Mouse (Mus musculus) embryonic facial prominence, embryonic 13.5 days (tissue): ENCODE results near the gene Tmem125. TPM values are rescaled to one million over a fixed set of nuclear protein-coding genes. Genes with fewer than 3 reads are reported as not detected.
"Not testable (repeated sequence)": the region's sequence is repeated elsewhere in the genome, so short reads cannot be mapped to it uniquely, and the experiment has no call there.

Source experiments
- ATAC-seq: fragments of 200-750 bp; cut with Nextera tagmentation; 2 replicates; pipeline ENCODE4 v1.8.0; 2017; ENCODE audit warnings: low read depth; ENCODE audit not compliant: insufficient number of reproducible peaks, insufficient read depth, low FRiP score, low TSS enrichment
- H3K27ac ChIP-seq: fragments of 300-500 bp; sonication (generic); 2 replicates; pipeline ENCODE4 v1.5.1; 2015; ENCODE audit warnings: moderate library complexity, mild to moderate bottlenecking, inconsistent platforms
- H3K27me3 ChIP-seq: fragments of 300-500 bp; sonication (generic); 2 replicates; pipeline ENCODE4 v1.6.1; 2015; ENCODE audit warnings: mild to moderate bottlenecking, inconsistent platforms
- H3K36me3 ChIP-seq: fragments of 300-500 bp; sonication (generic); 2 replicates; pipeline ENCODE4 v1.6.1; 2015; ENCODE audit warnings: mild to moderate bottlenecking, inconsistent platforms
- H3K4me1 ChIP-seq: fragments of 300-500 bp; sonication (generic); 2 replicates; pipeline ENCODE4 v1.6.1; 2015; ENCODE audit warnings: inconsistent platforms
- H3K4me2 ChIP-seq: fragments of 300-500 bp; sonication (generic); 2 replicates; pipeline ENCODE4 v1.6.1; 2015; ENCODE audit warnings: moderate library complexity, mild to moderate bottlenecking, inconsistent platforms
- H3K4me3 ChIP-seq: fragments of 300-500 bp; sonication (generic); 2 replicates; pipeline ENCODE4 v1.5.1; 2015; ENCODE audit warnings: mild to moderate bottlenecking, inconsistent platforms
- H3K9ac ChIP-seq: fragments of 300-500 bp; sonication (generic); 2 replicates; pipeline ENCODE4 v1.6.1; 2015; ENCODE audit warnings: mild to moderate bottlenecking, inconsistent platforms
- H3K9me3 ChIP-seq: fragments of 300-500 bp; sonication (generic); 2 replicates; pipeline ENCODE4 v1.6.1; 2016; ENCODE audit warnings: inconsistent platforms
- WGBS: fragments of 180-500 bp; shearing (Covaris S2); methylation state at CpG from one replicate; pipeline ENCODE4 v1.1.7; 2015; ENCODE audit warnings: mixed read lengths; 5-methylcytosine and 5-hydroxymethylcytosine counted together
- polyA plus RNA-seq: library from polyadenylated mRNA; unstranded; fragments of >200 nt; fragmentation: Nextera tagmentation; extraction: Ambion mirVana; gene quantifications from 2 replicates; pipeline ENCODE4 v1.2.1, GENCODE M21; 2015

Gene Tmem125
- polyA plus RNA-seq, 1 experiment from 2014 or later, result 3.2 TPM

- no peaks in the 10 kb centered on the region for H3K9me3 ChIP-seq
- H3K4me1 ChIP-seq, result peaks cover 4% of the 10 kb centered on the region; the same call in 1 of the 2 replicates
- WGBS, result 56% methylated on average over 3 of the region's 3 CpGs
- H3K36me3 ChIP-seq, result no peaks in the 10 kb centered on the region
- H3K27me3 ChIP-seq, result no peaks in the 10 kb centered on the region; the same call in 1 of the 2 replicates
- H3K4me3 ChIP-seq, result no peak overlapping the region
- peak overlapping the region; percentile 55 for H3K27ac ChIP-seq
- no peak overlapping the region for H3K9ac ChIP-seq
- no peak overlapping the region for H3K4me2 ChIP-seq
- ATAC-seq, result no peak
Observed at GRCm38 (mm10) chr4:118564926-118565279, 21.1 kb upstream of the Tmem125 start.

GRCm38 (mm10) chr4:118564062-118564925 is 20.4 kb upstream of the Tmem125 start:
- peak overlapping the region; percentile 79 for H3K27ac ChIP-seq
- no peaks in the 10 kb centered on the region for H3K9me3 ChIP-seq
- no peak overlapping the region for H3K4me3 ChIP-seq
- 69% methylated on average over 13 of the region's 13 CpGs for WGBS
- no peak overlapping the region for H3K4me2 ChIP-seq
- ATAC-seq, result 0 out of 2 replicates have a peak, but pooled peaks have one; percentile 33
- H3K4me1 ChIP-seq, result peaks cover 4% of the 10 kb centered on the region; the same call in 1 of the 2 replicates
- H3K9ac ChIP-seq, result peak overlapping the region; percentile 27; the same call in 1 of the 2 replicates
- no peaks in the 10 kb centered on the region; the same call in 1 of the 2 replicates for H3K27me3 ChIP-seq
- H3K36me3 ChIP-seq, result no peaks in the 10 kb centered on the region

GRCm38 (mm10) chr4:118553039-118553649 is 9.3 kb upstream of the Tmem125 start:
- Histone ChIP-seq H3K36me3 (no peaks in the 10 kb centered on the region), H3K27ac (no peak overlapping the region), H3K4me2 (no peak overlapping the region), H3K4me1 (no peaks in the 10 kb centered on the region), H3K9ac (no peak overlapping the region), H3K9me3 (peaks cover under 1% of the 10 kb centered on the region; the same call in 1 of the 2 replicates), H3K4me3 (no peak overlapping the region), H3K27me3 (no peaks in the 10 kb centered on the region)
- 77% methylated on average over 3 of the region's 3 CpGs for WGBS
- ATAC-seq, result no peak

GRCm38 (mm10) chr4:118548130-118548480 is 4.3 kb upstream of the Tmem125 start:
- H3K4me2 ChIP-seq, H3K4me3 ChIP-seq, ATAC-seq, H3K27ac ChIP-seq, H3K9ac ChIP-seq, H3K36me3 ChIP-seq, H3K9me3 ChIP-seq, H3K27me3 ChIP-seq: not testable (repeated sequence)
- WGBS, result 88% methylated on average over 10 of the region's 10 CpGs
- H3K4me1 ChIP-seq, result peaks cover 13% of the 10 kb centered on the region

DNA sequence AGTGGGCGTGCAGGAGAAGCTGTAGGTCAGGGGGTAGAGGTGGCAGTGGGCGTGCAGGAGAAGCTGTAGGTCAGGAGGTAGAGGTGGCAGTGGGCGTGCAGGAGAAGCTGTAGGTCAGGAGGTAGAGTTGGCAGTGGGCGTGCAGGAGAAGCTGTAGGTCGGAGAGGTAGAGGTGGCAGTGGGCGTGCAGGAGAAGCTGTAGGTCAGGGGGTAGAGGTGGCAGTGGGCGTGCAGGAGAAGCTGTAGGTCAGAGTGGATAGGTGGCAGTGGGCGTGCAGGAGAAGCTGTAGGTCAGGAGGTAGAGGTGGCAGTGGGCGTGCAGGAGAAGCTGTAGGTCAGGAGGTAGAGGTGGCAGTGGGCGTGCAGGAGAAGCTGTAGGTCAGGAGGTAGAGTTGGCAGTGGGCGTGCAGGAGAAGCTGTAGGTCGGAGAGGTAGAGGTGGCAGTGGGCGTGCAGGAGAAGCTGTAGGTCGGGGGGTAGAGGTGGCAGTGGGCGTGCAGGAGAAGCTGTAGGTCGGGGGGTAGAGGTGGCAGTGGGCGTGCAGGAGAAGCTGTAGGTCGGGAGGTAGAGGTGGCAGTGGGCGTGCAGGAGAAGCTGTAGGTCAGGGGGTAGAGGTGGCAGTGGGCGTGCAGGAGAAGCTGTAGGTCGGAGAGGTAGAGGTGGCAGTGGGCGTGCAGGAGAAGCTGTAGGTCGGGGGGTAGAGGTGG is 3.7 kb upstream of the Tmem125 start:
- WGBS, result 87% methylated on average over 23 of the region's 23 CpGs
- H3K27me3 ChIP-seq, result not testable (repeated sequence)

GRCm38 (mm10) chr4:118544441-118545127 is 740 bp upstream of the Tmem125 start:
- Histone ChIP-seq H3K36me3 (no peaks in the 10 kb centered on the region), H3K4me1 (peaks cover 27% of the 10 kb centered on the region), H3K27ac (no peak overlapping the region), H3K4me3 (peak overlapping the region; percentile 35; the same call in 1 of the 2 replicates), H3K9ac (no peak overlapping the region), H3K9me3 (peaks cover 4% of the 10 kb centered on the region; the same call in 1 of the 2 replicates), H3K27me3 (peaks cover 13% of the 10 kb centered on the region), H3K4me2 (peak overlapping the region; percentile 62)
- 74% methylated on average over 14 of the region's 14 CpGs for WGBS
- ATAC-seq, result no peak

More for the DNA sequence above, 3.7 kb upstream of the Tmem125 start:
- H3K9me3 ChIP-seq, H3K36me3 ChIP-seq, H3K9ac ChIP-seq, H3K4me3 ChIP-seq, ATAC-seq, H3K27ac ChIP-seq, H3K4me2 ChIP-seq: not testable (repeated sequence)
- peaks cover 18% of the 10 kb centered on the region for H3K4me1 ChIP-seq

DNA sequence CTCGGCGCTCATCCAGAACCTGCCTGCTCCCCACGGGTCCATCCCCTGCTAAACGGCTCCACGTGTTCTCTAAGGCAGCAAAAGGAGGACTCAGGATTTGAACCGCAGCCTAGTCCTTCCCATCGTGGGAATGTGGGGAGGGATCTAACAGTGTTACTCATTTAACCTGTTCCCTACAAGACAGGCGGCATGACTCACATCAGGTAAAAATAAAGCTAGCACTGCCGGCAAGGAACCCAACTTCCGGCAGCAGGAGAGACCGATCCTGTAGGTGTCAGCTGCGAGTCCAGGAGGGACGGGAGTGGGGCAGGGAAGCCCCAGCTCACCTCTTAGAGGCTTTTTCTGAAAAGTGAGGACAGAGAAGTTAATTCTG is 700 bp downstream of the Tmem125 start:
- Histone ChIP-seq H3K27me3 (peaks cover 13% of the 10 kb centered on the region), H3K9ac (0 out of 2 replicates have a peak overlapping the region, but pooled peaks have one; percentile 41), H3K4me3 (peak overlapping the region; percentile 35), H3K36me3 (no peaks in the 10 kb centered on the region), H3K9me3 (peaks cover 3% of the 10 kb centered on the region; the same call in 1 of the 2 replicates), H3K4me1 (peaks cover 27% of the 10 kb centered on the region), H3K4me2 (peak overlapping the region; percentile 62), H3K27ac (peak overlapping the region; percentile 60)
- ATAC-seq, result no peak
- 6% methylated on average over 13 of the region's 13 CpGs for WGBS

GRCm38 (mm10) chr4:118542510-118543157 is 1.2 kb downstream of the Tmem125 start:
- H3K4me1 ChIP-seq, result peaks cover 27% of the 10 kb centered on the region

DNA sequence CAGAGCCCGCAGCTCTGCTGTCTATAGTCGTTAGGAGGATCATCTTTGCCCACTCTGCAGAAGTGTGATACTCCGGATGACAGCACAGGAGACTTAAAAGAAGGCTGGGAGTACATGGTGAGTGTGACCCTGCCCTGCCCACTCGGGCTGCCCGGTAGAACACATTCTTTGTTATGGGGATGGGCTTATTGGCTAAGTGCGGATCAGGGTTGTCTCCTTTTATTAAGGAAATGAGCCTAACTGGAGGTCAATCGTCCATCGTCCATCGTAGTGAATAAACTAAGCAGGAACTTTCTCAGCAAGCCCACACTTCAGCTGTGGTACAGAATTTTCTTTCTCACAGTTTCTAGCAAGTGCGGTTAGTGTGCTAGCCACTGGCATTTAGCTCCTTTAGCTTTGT is 3.9 kb downstream of the Tmem125 start:
- Histone ChIP-seq H3K9ac (0 out of 2 replicates have a peak overlapping the region, but pooled peaks have one; percentile 21), H3K36me3 (no peaks in the 10 kb centered on the region), H3K4me2 (no peak overlapping the region), H3K9me3 (no peaks in the 10 kb centered on the region), H3K4me3 (no peak overlapping the region), H3K27ac (no peak overlapping the region), H3K4me1 (peaks cover 27% of the 10 kb centered on the region), H3K27me3 (peaks cover 13% of the 10 kb centered on the region)
- ATAC-seq, result no peak
- 17% methylated on average over 10 of the region's 10 CpGs for WGBS

More at GRCm38 (mm10) chr4:118542510-118543157, 1.2 kb downstream of the Tmem125 start:
- H3K9ac ChIP-seq, result 0 out of 2 replicates have a peak overlapping the region, but pooled peaks have one; percentile 41
- WGBS, result 40% methylated on average over 9 of the region's 9 CpGs
- H3K27me3 ChIP-seq, result peaks cover 13% of the 10 kb centered on the region
- H3K4me2 ChIP-seq, result peak overlapping the region; percentile 62
- no peaks in the 10 kb centered on the region for H3K36me3 ChIP-seq
- H3K4me3 ChIP-seq, result peak overlapping the region; percentile 35
- H3K27ac ChIP-seq, result peak overlapping the region; percentile 60; the same call in 1 of the 2 replicates
- H3K9me3 ChIP-seq, result no peaks in the 10 kb centered on the region
- ATAC-seq, result no peak

DNA sequence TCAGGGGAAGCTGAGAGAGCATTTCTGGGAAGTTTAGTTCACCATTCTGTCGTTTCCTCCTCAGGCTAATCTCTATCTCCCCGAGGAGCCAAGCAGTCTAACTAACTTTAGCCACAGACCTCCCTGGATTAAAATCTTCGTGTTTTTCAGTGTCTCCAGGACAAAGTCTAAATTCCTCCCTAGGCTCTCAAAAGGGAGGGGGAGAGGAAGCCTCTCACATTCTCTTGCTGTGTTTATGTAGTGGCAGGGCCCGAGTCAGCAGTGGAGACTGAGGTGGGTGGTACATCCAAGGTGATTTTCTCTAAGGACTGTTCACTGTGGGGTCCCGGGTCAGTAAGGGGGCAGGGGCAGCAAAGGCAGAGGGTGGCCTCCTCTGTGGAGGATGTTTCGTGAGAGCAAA is 6.0 kb downstream of the Tmem125 start:
- WGBS, result 38% methylated on average over 6 of the region's 6 CpGs
- Histone ChIP-seq H3K9me3 (no peaks in the 10 kb centered on the region), H3K36me3 (no peaks in the 10 kb centered on the region), H3K4me1 (peaks cover 11% of the 10 kb centered on the region), H3K4me3 (no peak overlapping the region), H3K27ac (no peak overlapping the region), H3K9ac (no peak overlapping the region), H3K4me2 (no peak overlapping the region), H3K27me3 (peaks cover 10% of the 10 kb centered on the region)
- no peak for ATAC-seq
